Mouse (Mus musculus) testis, adult 2 months (tissue): ENCODE results near the gene Kmt5c.

Experiments
- CTCF ChIP-seq: fragments of 200-500 bp; IDR thresholded peaks from 2 replicates; pipeline ENCODE4 v1.5.1; 2012; ENCODE audit warnings: low read depth, mild to moderate bottlenecking, inconsistent platforms, low read length, moderate library complexity; ENCODE audit not compliant: control insufficient read depth, insufficient read depth, insufficient replicate concordance
- POLR2A ChIP-seq: fragments of 200-500 bp; IDR thresholded peaks from 2 replicates; pipeline ENCODE4 v1.6.1; 2012; ENCODE audit warnings: low read depth, mild to moderate bottlenecking, inconsistent platforms, low read length, moderate library complexity; ENCODE audit not compliant: control insufficient read depth

GRCm38 (mm10) chr7:4783667-4784268 lies 43.9 kb downstream of the Kmt5c start:
- no peak for TF ChIP-seq CTCF
- no peak for TF ChIP-seq POLR2A
